Mouse (Mus musculus) left cerebral cortex, adult 18-20 months (tissue): ENCODE results near the gene Ywhae. TPM values are rescaled to one million over a fixed set of nuclear protein-coding genes. Genes with fewer than 3 reads are reported as not detected.
A peak's percentile ranks its signal among the peaks of the same experiment; 100 is the strongest.

Experiments
- DNase-seq, 2 experiments: peaks; one replicate each; pipeline ENCODE4 v3.0.0; 2021 to 2022; ENCODE audit warnings: low spot score in 2 of 2, mixed read lengths in 1 of 2
- total RNA-seq, 2 experiments: library from RNA; stranded (reverse); gene quantifications; 2 replicates each; pipeline ENCODE4 v1.2.3; 2021

Ywhae gene
- total RNA-seq, 2 experiments from 2014 or later: 948 to 1,014 TPM

GRCm38 (mm10) chr11:75736978-75737377 lies 4.3 kb downstream of the Ywhae start:
- no peak for DNase-seq

- DNase-seq: no peak
Measured at GRCm38 (mm10) chr11:75737806-75738476, 5.3 kb downstream of the Ywhae start.

GRCm38 (mm10) chr11:75738477-75738821 lies 5.8 kb downstream of the Ywhae start:
- no peak for DNase-seq

- DNase-seq: no peak
Measured at GRCm38 (mm10) chr11:75740204-75740603, 7.5 kb downstream of the Ywhae start.

GRCm38 (mm10) chr11:75741615-75742014 lies 8.9 kb downstream of the Ywhae start:
- DNase-seq: no peak

GRCm38 (mm10) chr11:75744761-75745160 lies 12.1 kb downstream of the Ywhae start:
- DNase-seq: no peak

GRCm38 (mm10) chr11:75750537-75750936 lies 17.9 kb downstream of the Ywhae start:
- no peak for DNase-seq

GRCm38 (mm10) chr11:75751082-75751481 lies 18.4 kb downstream of the Ywhae start:
- DNase-seq: no peak

GRCm38 (mm10) chr11:75756687-75757086 lies 24.0 kb downstream of the Ywhae start:
- no peak for DNase-seq

GRCm38 (mm10) chr11:75758553-75758952 lies 25.9 kb downstream of the Ywhae start:
- DNase-seq: no peak

- DNase-seq: no peak
Measured at GRCm38 (mm10) chr11:75760785-75761184, 28.1 kb downstream of the Ywhae start.

GRCm38 (mm10) chr11:75762708-75763107 lies 30.0 kb downstream of the Ywhae start:
- no peak for DNase-seq

GRCm38 (mm10) chr11:75764521-75765023 lies 31.9 kb downstream of the Ywhae start:
- no peak for DNase-seq

- DNase-seq: no peak
Measured at GRCm38 (mm10) chr11:75765161-75765560, 32.5 kb downstream of the Ywhae start.

GRCm38 (mm10) chr11:75767014-75767413 lies 34.3 kb downstream of the Ywhae start:
- DNase-seq: no peak

GRCm38 (mm10) chr11:75768091-75768989 lies 35.7 kb downstream of the Ywhae start:
- peak; percentile 15 to 24 for DNase-seq

GRCm38 (mm10) chr11:75769206-75769605 lies 36.5 kb downstream of the Ywhae start:
- peak; percentile 70 to 77 for DNase-seq

GRCm38 (mm10) chr11:75772562-75772961 lies 39.9 kb downstream of the Ywhae start:
- DNase-seq: no peak

GRCm38 (mm10) chr11:75775919-75776318 lies 43.2 kb downstream of the Ywhae start:
- no peak for DNase-seq

GRCm38 (mm10) chr11:75781919-75782318 lies 49.2 kb downstream of the Ywhae start:
- DNase-seq: peak; percentile 64 to 75

GRCm38 (mm10) chr11:75783799-75784198 lies 51.1 kb downstream of the Ywhae start:
- DNase-seq: no peak

GRCm38 (mm10) chr11:75785897-75786296 lies 53.2 kb downstream of the Ywhae start:
- no peak for DNase-seq
